In genomic region chr6:71527826-71528225, GRCm38 (mm10) we compare ENCODE assay signal across 16 mouse cellular contexts.
"Had no signal": no experiment of that assay in that cellular context is flagged by ENCODE, and none has a peak within 500 bp of the region (broad histone marks: within the 10 kb centered on the region; RNA-seq: fewer than 3 reads in every experiment).

No protein-coding gene starts in this region.

- H3K4me3 ChIP-seq: left cerebral cortex, adult 2 months; limb, embryonic 10.5 days; liver, embryonic 15.5 days; midbrain, embryonic 12.5 days; neural tube, embryonic 13.5 days; stomach, embryonic 15.5 days had no signal

- H3K36me3 ChIP-seq: limb, embryonic 10.5 days; liver, embryonic 15.5 days; midbrain, embryonic 12.5 days; stomach, embryonic 15.5 days had no signal

- H3K27me3 ChIP-seq: liver, embryonic 15.5 days; midbrain, embryonic 12.5 days; neural tube, embryonic 13.5 days; stomach, embryonic 15.5 days had no signal

- DNase-seq: kidney, postnatal 25 days; lung, embryonic 14.5 days; lung, postnatal 10 days; lung, postnatal 4 days; retina, postnatal 1 day; right cerebral cortex, postnatal 4 days; spleen, adult 18-20 months; thymus, adult 2 months; thymus, postnatal 25 days had no signal

- H3K4me1 ChIP-seq: limb, embryonic 10.5 days; liver, embryonic 15.5 days; midbrain, embryonic 12.5 days; neural tube, embryonic 13.5 days; stomach, embryonic 15.5 days had no signal

- H3K4me2 ChIP-seq: liver, embryonic 11.5 days; liver, embryonic 15.5 days; lung, embryonic 14.5 days; midbrain, embryonic 12.5 days; neural tube, embryonic 13.5 days; stomach, embryonic 15.5 days had no signal

- H3K27ac ChIP-seq: left cerebral cortex, adult 2 months; limb, embryonic 10.5 days; liver, embryonic 15.5 days; midbrain, embryonic 12.5 days; neural tube, embryonic 13.5 days; stomach, embryonic 15.5 days had no signal

- H3K9ac ChIP-seq: liver, embryonic 15.5 days; lung, embryonic 14.5 days; midbrain, embryonic 12.5 days; neural tube, embryonic 13.5 days; stomach, embryonic 15.5 days had no signal

- H3K9me3 ChIP-seq: limb, embryonic 10.5 days; liver, embryonic 15.5 days; midbrain, embryonic 12.5 days; neural tube, embryonic 13.5 days; stomach, embryonic 15.5 days had no signal
